Mouse (Mus musculus) lung, embryonic 16.5 days (tissue): ENCODE measurements around the gene Napepld. TPM values are rescaled to one million over a fixed set of nuclear protein-coding genes. Genes with fewer than 3 reads are reported as not detected.

ENCODE experiments used
- ATAC-seq: fragments of 200-750 bp; cut with Nextera tagmentation; 2 replicates; pipeline ENCODE4 v1.8.0; 2017; ENCODE audit warnings: low read depth, mild to moderate bottlenecking, moderate library complexity
- H3K27ac ChIP-seq: fragments of 300-500 bp; sonication (generic); 2 replicates; pipeline ENCODE4 v1.5.1; 2014; ENCODE audit warnings: mild to moderate bottlenecking, control low read depth, low read length
- H3K27me3 ChIP-seq: fragments of 300-500 bp; sonication (generic); 2 replicates; pipeline ENCODE4 v1.6.1; 2014; ENCODE audit warnings: low read depth, low read length, mixed read lengths; ENCODE audit not compliant: control insufficient read depth, insufficient read depth
- H3K36me3 ChIP-seq: fragments of 300-500 bp; sonication (generic); 2 replicates; pipeline ENCODE4 v1.6.1; 2014; ENCODE audit warnings: low read length; ENCODE audit not compliant: control insufficient read depth, insufficient read depth
- H3K4me1 ChIP-seq: fragments of 300-500 bp; sonication (generic); replicated peaks from 2 replicates; pipeline ENCODE4 v1.6.1; 2014; ENCODE audit warnings: low read length, mixed read lengths; ENCODE audit not compliant: control insufficient read depth, insufficient read depth
- H3K4me2 ChIP-seq: fragments of 300-500 bp; sonication (generic); 2 replicates; pipeline ENCODE4 v1.6.1; 2014; ENCODE audit warnings: low read depth, low read length, control low read depth
- H3K4me3 ChIP-seq: fragments of 300-500 bp; sonication (generic); 2 replicates; pipeline ENCODE4 v1.5.1; 2014; ENCODE audit warnings: mild to moderate bottlenecking, low read length, control low read depth
- H3K9ac ChIP-seq: fragments of 300-500 bp; sonication (generic); 2 replicates; pipeline ENCODE4 v1.6.1; 2014; ENCODE audit warnings: low read length, control low read depth
- H3K9me3 ChIP-seq: fragments of 300-500 bp; sonication (generic); 2 replicates; pipeline ENCODE4 v1.6.1; 2016; ENCODE audit warnings: low read length; ENCODE audit not compliant: control insufficient read depth
- WGBS: fragments of 180-500 bp; shearing (Covaris S2); extraction: QIAGEN DNeasy Blood & Tissue Kit; methylation state at CpG from one replicate; pipeline ENCODE4 v1.1.7; 2014; 5-methylcytosine and 5-hydroxymethylcytosine counted together
- polyA plus RNA-seq: library from polyadenylated mRNA; unstranded; fragments of >200 nt; fragmentation: Nextera tagmentation; extraction: Ambion mirVana; gene quantifications from 2 replicates; pipeline ENCODE4 v1.2.1, GENCODE M21; 2015

Gene Napepld
- polyA plus RNA-seq, 1 experiment from 2014 or later: 4.7 TPM

DNA sequence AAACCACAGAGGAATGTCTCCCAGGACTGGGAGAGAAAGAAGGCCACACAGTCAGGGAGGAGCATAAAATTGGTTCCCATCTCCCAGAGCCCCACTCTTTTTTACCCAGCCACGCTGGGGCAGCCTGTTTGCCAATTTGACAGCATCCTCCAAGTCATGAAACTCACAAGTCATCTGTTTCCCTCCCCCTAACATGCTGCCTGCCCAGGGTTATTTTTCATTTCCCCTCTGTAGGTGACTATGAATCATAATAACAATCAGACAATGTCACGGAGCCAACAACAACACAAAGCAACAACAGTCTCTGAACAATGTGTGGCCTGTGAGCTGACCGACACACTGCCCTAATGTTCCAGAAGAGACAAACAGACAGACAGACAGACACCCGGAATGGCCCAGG, 21.2 kb downstream of the Napepld start:
- no peaks in the 10 kb centered on the region for H3K27me3 ChIP-seq
- H3K4me2 ChIP-seq: no peak overlapping the region
- H3K9ac ChIP-seq: no peak overlapping the region
- ATAC-seq: no peak
- 0 out of 2 replicates have a peak, but pooled peaks cover 1% of the 10 kb centered on the region for H3K36me3 ChIP-seq
- no peak overlapping the region for H3K27ac ChIP-seq
- H3K9me3 ChIP-seq: no peaks in the 10 kb centered on the region
- H3K4me3 ChIP-seq: no peak overlapping the region
- WGBS: 62% methylated on average over 4 of the region's 4 CpGs
- H3K4me1 ChIP-seq: no peaks in the 10 kb centered on the region

DNA sequence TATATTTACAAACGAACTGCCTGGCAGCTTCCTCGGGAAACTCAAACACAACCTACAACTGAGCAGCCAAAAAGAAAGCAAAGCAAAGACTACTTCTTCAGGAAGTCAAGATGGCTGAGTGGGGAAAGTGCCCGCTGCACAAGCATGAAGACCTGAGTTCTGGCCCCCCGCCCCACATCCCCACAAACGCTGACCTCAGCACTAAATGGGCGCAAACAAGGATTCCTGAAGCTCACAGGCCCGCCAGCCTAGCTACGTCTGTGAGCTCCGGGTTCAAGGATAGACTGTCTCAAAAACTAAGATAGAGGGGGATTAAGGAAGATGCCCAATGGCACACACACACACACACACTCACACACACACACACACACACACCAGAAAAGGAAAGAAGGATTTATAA, 22.8 kb downstream of the Napepld start:
- H3K9ac ChIP-seq: no peak overlapping the region
- 90% methylated on average over 9 of the region's 9 CpGs for WGBS
- H3K4me2 ChIP-seq: no peak overlapping the region
- no peaks in the 10 kb centered on the region for H3K9me3 ChIP-seq
- 0 out of 2 replicates have a peak, but pooled peaks cover 2% of the 10 kb centered on the region for H3K36me3 ChIP-seq
- ATAC-seq: no peak
- no peak overlapping the region for H3K27ac ChIP-seq
- no peaks in the 10 kb centered on the region for H3K27me3 ChIP-seq
- H3K4me1 ChIP-seq: no peaks in the 10 kb centered on the region; the same call in 1 of the 2 replicates
- H3K4me3 ChIP-seq: no peak overlapping the region

DNA sequence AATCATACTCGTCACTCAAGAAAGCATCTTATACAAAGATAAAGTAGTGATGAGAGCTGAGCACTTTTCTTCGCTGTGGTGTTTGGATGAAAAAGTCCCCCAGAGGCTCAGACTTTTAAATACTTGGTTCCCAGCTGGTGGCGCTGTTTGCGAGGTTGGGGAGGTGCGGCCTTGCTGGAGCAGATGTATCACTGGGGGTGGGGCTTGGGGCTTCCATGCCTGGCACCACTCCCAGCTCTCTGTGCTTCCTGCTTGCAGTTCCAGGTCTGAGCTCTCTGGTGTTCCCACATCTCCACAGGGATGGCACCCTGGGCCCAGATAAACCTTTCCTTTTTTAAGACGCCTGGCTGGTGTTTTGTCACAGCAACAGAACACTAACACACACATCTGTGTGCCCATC, 23.3 kb downstream of the Napepld start:
- H3K9ac ChIP-seq: no peak overlapping the region
- no peak overlapping the region for H3K4me2 ChIP-seq
- no peaks in the 10 kb centered on the region; the same call in 1 of the 2 replicates for H3K4me1 ChIP-seq
- H3K27ac ChIP-seq: no peak overlapping the region
- H3K36me3 ChIP-seq: 0 out of 2 replicates have a peak, but pooled peaks cover 2% of the 10 kb centered on the region
- no peaks in the 10 kb centered on the region for H3K9me3 ChIP-seq
- no peak overlapping the region for H3K4me3 ChIP-seq
- WGBS: 85% methylated on average over 6 of the region's 6 CpGs
- no peaks in the 10 kb centered on the region for H3K27me3 ChIP-seq
- no peak for ATAC-seq

DNA sequence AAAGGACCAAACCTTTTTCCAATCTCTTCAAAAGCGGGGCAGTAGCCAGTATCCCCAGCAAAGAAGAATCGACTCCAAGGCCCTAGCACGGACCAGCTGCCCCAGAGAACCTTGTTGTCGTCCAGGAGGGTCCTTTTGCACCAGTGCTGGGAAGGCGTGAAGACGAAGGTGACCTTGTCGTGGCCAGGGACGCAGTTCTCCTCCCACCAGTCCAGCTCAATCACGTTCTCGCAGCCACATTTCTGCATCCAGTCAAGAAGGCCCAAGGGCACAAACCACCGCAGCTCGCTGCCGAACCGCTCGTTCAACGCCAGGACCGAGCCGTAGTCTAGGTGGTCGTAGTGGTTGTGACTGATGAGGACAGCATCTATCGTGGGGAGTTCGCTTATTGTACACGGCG, 25.7 kb downstream of the Napepld start:
- 93% methylated on average over 23 of the region's 23 CpGs for WGBS
- Histone ChIP-seq H3K27me3 (no peaks in the 10 kb centered on the region), H3K4me1 (no peaks in the 10 kb centered on the region; the same call in 1 of the 2 replicates), H3K36me3 (0 out of 2 replicates have a peak, but pooled peaks cover 2% of the 10 kb centered on the region), H3K4me2 (no peak overlapping the region), H3K9ac (no peak overlapping the region), H3K9me3 (no peaks in the 10 kb centered on the region), H3K27ac (no peak overlapping the region), H3K4me3 (no peak overlapping the region)
- no peak for ATAC-seq

DNA sequence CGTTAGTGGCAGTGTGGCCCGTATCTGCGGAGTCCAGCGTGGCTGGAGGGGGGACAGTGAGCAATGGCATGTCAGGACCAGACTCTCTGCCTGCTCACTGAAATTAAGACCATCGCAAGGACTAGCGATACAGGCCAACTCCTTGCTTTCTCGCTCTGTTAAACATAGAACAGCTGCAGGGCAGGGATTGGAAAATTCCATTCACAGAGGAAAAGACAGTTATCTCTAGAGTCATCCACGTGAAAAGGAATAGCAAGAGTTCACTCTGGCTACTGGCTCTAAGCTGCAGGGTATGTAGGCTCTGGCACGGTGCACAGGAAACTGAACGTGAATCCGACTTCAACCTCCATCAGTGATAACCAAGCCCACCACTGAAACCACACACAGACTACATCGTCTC, 26.2 kb downstream of the Napepld start:
- whole genome bisulfite sequencing: 82% methylated on average over 12 of the region's 12 CpGs
- Histone ChIP-seq H3K4me3 (no peak overlapping the region), H3K27ac (no peak overlapping the region), H3K9me3 (no peaks in the 10 kb centered on the region), H3K27me3 (no peaks in the 10 kb centered on the region), H3K36me3 (0 out of 2 replicates have a peak, but pooled peaks cover 2% of the 10 kb centered on the region), H3K4me2 (no peak overlapping the region), H3K9ac (no peak overlapping the region), H3K4me1 (no peaks in the 10 kb centered on the region; the same call in 1 of the 2 replicates)
- ATAC-seq: no peak

DNA sequence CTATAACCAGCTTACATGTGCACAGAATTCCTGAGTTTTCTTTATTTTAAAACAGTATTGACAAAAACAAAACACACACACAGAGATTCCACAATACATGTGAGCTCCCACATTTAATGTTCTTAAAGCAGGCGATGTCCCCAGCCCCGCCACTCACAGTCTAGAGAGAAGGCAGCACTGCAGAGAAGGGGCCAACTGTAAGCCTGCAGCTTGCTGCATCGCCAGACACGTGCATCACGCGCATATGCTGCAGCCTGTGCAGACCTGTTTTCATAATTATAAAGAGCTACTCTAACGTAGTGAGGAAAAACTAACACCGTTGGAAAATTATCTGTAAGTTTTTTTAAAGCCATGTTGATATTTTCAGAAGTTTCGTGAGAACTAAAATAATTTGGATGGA, 27.5 kb downstream of the Napepld start:
- Histone ChIP-seq H3K4me1 (no peaks in the 10 kb centered on the region; the same call in 1 of the 2 replicates), H3K36me3 (0 out of 2 replicates have a peak, but pooled peaks cover 2% of the 10 kb centered on the region), H3K4me2 (no peak overlapping the region), H3K27ac (no peak overlapping the region), H3K4me3 (no peak overlapping the region), H3K9me3 (no peaks in the 10 kb centered on the region), H3K27me3 (no peaks in the 10 kb centered on the region), H3K9ac (no peak overlapping the region)
- no peak for ATAC-seq
- WGBS: 82% methylated on average over 9 of the region's 9 CpGs

DNA sequence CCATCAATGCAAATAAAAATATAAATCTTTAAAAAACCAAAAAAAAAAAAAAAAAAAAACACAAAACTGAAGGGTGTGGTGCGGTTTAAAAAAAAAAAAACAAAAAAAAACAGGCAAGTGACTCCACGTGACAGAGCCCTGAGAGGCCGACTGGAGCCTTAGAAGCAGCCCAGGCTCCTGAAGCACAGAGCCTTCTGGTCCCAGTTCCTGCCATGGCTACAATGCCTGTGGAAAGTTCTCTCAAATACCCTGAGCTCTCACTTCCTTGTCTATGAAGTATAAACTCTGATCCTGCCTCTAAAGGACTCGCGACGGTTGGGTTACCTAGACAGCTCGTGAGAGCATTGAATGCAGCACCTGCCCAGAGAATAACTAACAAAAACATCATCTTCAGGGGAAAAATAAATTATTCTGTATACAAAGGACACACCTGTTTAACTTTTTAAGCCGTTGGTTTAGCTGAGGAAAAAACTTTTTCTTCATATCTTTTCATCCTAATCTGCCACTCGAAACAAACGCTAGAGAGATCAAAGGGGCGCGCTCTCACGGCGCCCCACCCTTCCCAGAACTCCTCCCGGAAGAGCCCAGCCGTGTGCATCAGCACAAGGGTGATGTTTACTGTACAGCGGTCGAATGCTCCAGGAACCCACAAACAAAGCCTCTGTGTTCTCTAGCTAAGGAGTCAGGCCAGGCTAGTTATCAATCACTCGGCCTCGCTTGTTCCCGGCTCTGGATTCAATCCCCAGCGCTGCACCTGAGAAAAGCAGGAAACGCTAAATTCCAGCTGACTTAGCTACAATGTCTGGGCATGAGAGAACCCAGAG, 28.2 kb downstream of the Napepld start:
- H3K27ac ChIP-seq: no peak overlapping the region
- H3K4me3 ChIP-seq: peak overlapping the region; percentile 23
- peak overlapping the region; percentile 43 for H3K4me2 ChIP-seq
- H3K9ac ChIP-seq: peak overlapping the region; percentile 45; the same call in 1 of the 2 replicates
- ATAC-seq: peak; percentile 47; the same call in 1 of the 2 replicates
- no peaks in the 10 kb centered on the region for H3K27me3 ChIP-seq
- 0 out of 2 replicates have a peak, but pooled peaks cover 2% of the 10 kb centered on the region for H3K36me3 ChIP-seq
- H3K4me1 ChIP-seq: no peaks in the 10 kb centered on the region; the same call in 1 of the 2 replicates
- 24% methylated on average over 23 of the region's 23 CpGs for WGBS
- H3K9me3 ChIP-seq: no peaks in the 10 kb centered on the region

DNA sequence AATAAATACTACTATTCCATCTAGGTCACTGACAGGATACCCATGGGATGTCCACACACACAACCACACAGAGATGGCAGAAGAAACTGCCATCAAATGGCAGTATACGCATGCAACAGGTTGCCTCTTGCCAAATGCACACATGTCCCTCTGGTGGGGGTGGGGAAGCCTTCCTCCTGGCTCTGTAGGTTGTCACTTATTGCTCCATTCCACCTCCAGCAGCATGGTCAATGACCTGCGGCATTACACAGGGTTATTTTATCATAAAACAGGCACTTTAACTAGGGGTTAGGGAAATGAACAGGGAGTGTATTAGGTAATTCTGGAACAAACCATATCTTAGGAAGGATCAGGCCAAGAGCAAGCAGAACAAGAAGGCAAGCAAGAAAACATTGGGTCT, 31.9 kb downstream of the Napepld start:
- Histone ChIP-seq H3K27me3 (no peaks in the 10 kb centered on the region), H3K9ac (no peak overlapping the region), H3K4me3 (no peak overlapping the region), H3K4me1 (no peaks in the 10 kb centered on the region; the same call in 1 of the 2 replicates), H3K4me2 (no peak overlapping the region), H3K36me3 (no peaks in the 10 kb centered on the region), H3K27ac (no peak overlapping the region), H3K9me3 (no peaks in the 10 kb centered on the region)
- 88% methylated on average over 2 of the region's 2 CpGs for WGBS
- ATAC-seq: no peak

DNA sequence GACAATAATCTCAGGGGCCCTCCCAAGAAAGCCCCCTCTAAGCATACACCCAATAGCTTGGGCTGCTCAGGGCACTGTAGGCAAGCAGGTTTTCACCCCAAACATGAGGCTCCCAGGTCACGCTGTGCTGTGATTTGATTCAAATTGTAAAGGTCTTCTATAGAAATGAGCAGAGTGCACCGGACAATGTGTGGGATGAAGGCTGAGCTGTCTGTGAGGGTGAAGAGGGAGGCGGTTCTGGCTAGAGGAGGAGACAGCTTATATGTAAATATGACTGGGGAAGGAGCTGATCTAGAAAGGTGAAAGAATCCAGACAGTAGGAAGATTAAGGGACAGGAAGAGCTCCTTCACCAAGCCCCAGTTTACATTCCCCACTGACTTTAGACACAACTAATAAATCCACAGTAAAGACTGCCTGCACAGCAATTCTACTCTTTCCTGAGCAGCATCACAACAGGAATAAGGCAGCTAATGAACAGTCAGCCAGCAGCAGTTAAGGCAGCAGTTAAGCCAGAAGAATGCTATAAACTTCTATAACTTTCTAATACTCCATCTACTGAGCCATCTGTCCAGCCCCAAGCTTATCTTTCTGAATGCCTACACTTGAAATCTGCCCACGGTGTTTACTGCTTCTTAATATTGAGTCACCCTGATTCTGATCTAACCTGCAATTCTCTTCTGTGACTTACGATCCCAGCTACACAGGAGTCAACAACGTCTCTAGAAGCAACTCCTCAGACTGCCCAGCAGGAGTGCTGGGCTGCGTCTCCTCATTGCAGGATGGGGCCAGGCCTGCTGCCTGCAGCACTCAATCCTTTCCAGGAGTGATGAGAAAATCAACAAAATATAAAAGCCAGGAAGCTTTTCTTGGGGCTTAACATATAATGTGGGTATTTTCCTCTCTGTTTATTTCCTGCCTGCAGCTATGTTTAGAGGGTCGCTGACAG, 33.7 kb downstream of the Napepld start:
- no peak for ATAC-seq
- peaks cover 7% of the 10 kb centered on the region; the same call in 1 of the 2 replicates for H3K36me3 ChIP-seq
- no peak overlapping the region for H3K9ac ChIP-seq
- no peak overlapping the region for H3K27ac ChIP-seq
- H3K4me3 ChIP-seq: no peak overlapping the region
- no peaks in the 10 kb centered on the region for H3K4me1 ChIP-seq
- no peaks in the 10 kb centered on the region for H3K9me3 ChIP-seq
- H3K4me2 ChIP-seq: no peak overlapping the region
- H3K27me3 ChIP-seq: no peaks in the 10 kb centered on the region
- 51% methylated on average over 8 of the region's 8 CpGs for WGBS
